ENCODE assay signal across 25 mouse cellular contexts in genomic region chr7:130857973-130858372, GRCm38 (mm10). TPM values are rescaled to one million over a fixed set of nuclear protein-coding genes. Genes with fewer than 3 reads are reported as not detected.
A peak's percentile ranks its signal among the peaks of the same experiment; 100 is the strongest.
DNase-seq lines count a peak whose midpoint lies in the region; ATAC-seq and TF ChIP-seq lines count a peak whose summit lies in the region.
"Had no signal": no experiment of that assay in that cellular context is flagged by ENCODE, and none has a peak within 500 bp of the region (broad histone marks: within the 10 kb centered on the region; RNA-seq: fewer than 3 reads in every experiment).

No protein-coding gene starts in this region.

- no peaks in the 10 kb centered on the region for H3K36me3 ChIP-seq in liver, adult 2 months (ENCODE audit: control insufficient read depth, insufficient read depth, low read length)
- H3K36me3 ChIP-seq in thymus, adult 2 months (ENCODE audit: control insufficient read depth, insufficient read depth, low read length): no peaks in the 10 kb centered on the region
- H3K36me3 ChIP-seq: heart, embryonic 12.5 days; limb, embryonic 13.5 days; liver, embryonic 15.5 days had no signal

- H3K4me1 ChIP-seq in liver, adult 2 months (ENCODE audit: control insufficient read depth, insufficient read depth, low read length): peaks cover 8% of the 10 kb centered on the region
- peaks cover 2% of the 10 kb centered on the region; the same call in 1 of the 2 replicates for H3K4me1 ChIP-seq in thymus, adult 2 months (replicated peaks; ENCODE audit: control insufficient read depth, insufficient read depth, low read length)

- no peak overlapping the region for H3K27ac ChIP-seq in liver, adult 2 months (replicated peaks; ENCODE audit: insufficient read depth, low read depth, low read length)
- no peak overlapping the region for H3K27ac ChIP-seq in thymus, adult 2 months (ENCODE audit: control insufficient read depth, insufficient read depth, low read length)
- H3K27ac ChIP-seq: forebrain, embryonic 13.5 days; hindbrain, embryonic 14.5 days; left cerebral cortex, adult 2 months; limb, embryonic 13.5 days; liver, embryonic 15.5 days had no signal

- peak; percentile 93 for ATAC-seq in megakaryocyte progenitor cell, adult 5-6 weeks (replicated peaks; ENCODE audit: poor library complexity)
- ATAC-seq: forebrain, embryonic 13.5 days; intestine, postnatal 0 days had no signal

- H3K9ac ChIP-seq in liver, adult 2 months (ENCODE audit: low read depth, low read length): no peak overlapping the region
- H3K9ac ChIP-seq: forebrain, embryonic 13.5 days; heart, embryonic 12.5 days; hindbrain, embryonic 14.5 days; limb, embryonic 13.5 days; liver, embryonic 15.5 days had no signal

- DNase-seq in liver, adult 2 months (ENCODE audit: extremely low read depth, low read depth, low spot score): peak; percentile 32
- no peak for DNase-seq in liver
- DNase-seq in thymus, postnatal 0 days (ENCODE audit: low spot score): peak; percentile 60
- no peak for DNase-seq in thymus, adult 2 months
- peak; percentile 26 for DNase-seq in thymus, postnatal 25 days
- no peak for DNase-seq in kidney, adult 11 months
- no peak for DNase-seq in frontal cortex, adult 2 months (ENCODE audit: extremely low spot score in 1 of 2, low spot score in 1 of 2)
- DNase-seq: adrenal gland, adult 2 months; cerebellum, adult 8-10 months; cerebellum, postnatal 25 days; gastrocnemius, postnatal 14 days; heart, adult 18-20 months; heart, postnatal 4 days; kidney, postnatal 14 days; lung, postnatal 36 days; midbrain, embryonic 14.5 days; right cerebral cortex, postnatal 14 days had no signal

- 73% methylated on average over 6 of the region's 6 CpGs for whole genome bisulfite sequencing in liver, adult 2 months
- WGBS in thymus, adult 2 months: 17% methylated on average over 6 of the region's 6 CpGs

- no peak for TF ChIP-seq POLR2A in liver, adult 2 months (IDR thresholded peaks at IDR 0.05; ENCODE audit: extremely low read depth, insufficient read depth, low read length)
- no peak for TF ChIP-seq POLR2A in thymus, adult 2 months (IDR thresholded peaks at IDR 0.05; ENCODE audit: control insufficient read depth, extremely low read depth, insufficient read depth, low read length, poor library complexity)

- no peak overlapping the region for H3K4me3 ChIP-seq in liver, adult 2 months (ENCODE audit: insufficient read depth, low read depth, low read length)
- no peak overlapping the region for H3K4me3 ChIP-seq in thymus, adult 2 months (ENCODE audit: control insufficient read depth, insufficient read depth, low read length)
- H3K4me3 ChIP-seq: forebrain, embryonic 13.5 days; heart, embryonic 12.5 days; left cerebral cortex, adult 2 months; limb, embryonic 13.5 days; liver, embryonic 15.5 days had no signal

- TF ChIP-seq CTCF in liver, adult 2 months (IDR thresholded peaks at IDR 0.05; ENCODE audit: low read depth, low read length): no peak
- no peak for TF ChIP-seq CTCF in thymus, adult 2 months (IDR thresholded peaks at IDR 0.05; ENCODE audit: borderline replicate concordance, control insufficient read depth, extremely low read depth, insufficient read depth, low read length, poor library complexity)

- H3K79me2 ChIP-seq in liver, adult 2 months (ENCODE audit: control insufficient read depth, insufficient read depth, low read length): no peaks in the 10 kb centered on the region

- no peaks in the 10 kb centered on the region for H3K27me3 ChIP-seq in liver, adult 2 months (ENCODE audit: control insufficient read depth, insufficient read depth, low read length)
- no peaks in the 10 kb centered on the region for H3K27me3 ChIP-seq in thymus, adult 2 months (ENCODE audit: control insufficient read depth, insufficient read depth, low read length)
- H3K27me3 ChIP-seq: liver, embryonic 15.5 days had no signal

RNA-seq across cellular contexts. Expression of gene Plekha1, which starts 7.6 kb away (rescaled TPM):
- 7.0 and 9.3 TPM in 2 replicates for total RNA-seq in liver, adult 2 months (2014; rRNA removed)
- 4.3 and 5.6 TPM in 2 replicates for polyA plus RNA-seq in liver, adult 2 months (2012; rRNA removed)
- 17.6 and 20.7 TPM in 2 replicates for polyA plus RNA-seq in thymus, postnatal 0 days (2015; fragmentation: Nextera tagmentation; extraction: Ambion mirVana)
- polyA plus RNA-seq in thymus, adult 2 months (2012; rRNA removed): 23.1 and 23.7 TPM in 2 replicates
- 12.4 and 14.0 TPM in 2 replicates for total RNA-seq in megakaryocyte progenitor cell, adult 5-6 weeks (2015)
- 19.3 and 23.3 TPM in 2 replicates for total RNA-seq in megakaryocyte progenitor cell, adult 5-6 weeks (2017)
- 155 and 156 TPM in 2 replicates for polyA plus RNA-seq in frontal cortex, adult 2 months (2012; rRNA removed)

Comparison
In these comparisons a context has a peak if more than half of its experiments do, and no peak if none do; other contexts are left out.
1. DNase-seq: peak in liver, adult 2 months (single experiment), thymus, postnatal 0 days (single experiment) and thymus, postnatal 25 days (single experiment); none in liver (single experiment), thymus, adult 2 months (single experiment), kidney, adult 11 months (single experiment) and frontal cortex, adult 2 months (0 of 2).